Mouse (Mus musculus): Measurements from ENCODE around the gene Osr1.

DNA sequence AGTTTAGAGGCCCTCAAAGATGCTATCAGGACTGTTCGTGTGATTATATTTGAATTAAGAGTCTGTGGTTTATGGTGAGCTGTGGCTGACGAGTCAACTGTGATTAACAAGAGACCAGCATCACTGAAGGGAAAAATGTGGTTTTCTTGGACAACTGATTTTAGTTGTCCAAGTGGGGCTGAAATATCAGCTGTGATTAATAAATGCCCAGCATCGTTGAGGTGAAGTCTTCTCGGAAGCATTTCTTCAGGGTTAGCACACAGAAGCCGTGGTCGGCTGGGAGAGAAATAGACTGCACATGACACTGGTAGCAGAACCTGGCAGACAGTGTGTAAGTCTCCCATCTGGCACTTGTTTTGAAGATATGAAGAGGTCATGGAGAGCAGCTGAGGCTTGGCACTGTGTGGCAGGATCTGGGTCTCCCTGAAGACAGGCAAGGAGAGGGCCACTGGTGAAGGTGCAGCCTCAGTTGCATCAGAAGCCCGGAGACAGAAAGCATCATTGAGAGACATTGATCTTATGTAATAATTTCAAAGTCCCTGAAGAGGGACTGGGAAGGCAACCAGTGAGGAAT, 19.7 kb downstream of the Osr1 start:
- TF ChIP-seq CTCF (IDR thresholded peaks at IDR 0.05; ENCODE audit: low read depth) (no peak), EP300 (optimal IDR thresholded peaks at IDR 0.05) (no peak)

Measured in stomach, postnatal 0 days (tissue).